Mouse (Mus musculus) heart, embryonic 14.5 days (tissue): ENCODE data around the gene Cog7. TPM values are rescaled to one million over a fixed set of nuclear protein-coding genes. Genes with fewer than 3 reads are reported as not detected.

Experiments used
- ATAC-seq: fragments of 200-750 bp; cut with Nextera tagmentation; 2 replicates; pipeline ENCODE4 v1.8.0; 2017; ENCODE audit warnings: low read depth, moderate TSS enrichment; ENCODE audit not compliant: insufficient number of reproducible peaks, insufficient read depth, low FRiP score
- H3K27ac ChIP-seq, 2 experiments: fragments of 200-500 bp in 1 of 2; fragments of 300-500 bp in 1 of 2; sonication (generic) in 1 of 2; replicated peaks in 1 of 2; 2 replicates each; pipeline ENCODE4 v1.5.1; 2012 to 2014; ENCODE audit warnings: low read depth in 2 of 2, low read length in 2 of 2, control low read depth in 1 of 2, mild to moderate bottlenecking in 1 of 2, mixed read lengths in 1 of 2; ENCODE audit not compliant: control insufficient read depth in 1 of 2, insufficient read depth in 1 of 2
- H3K27me3 ChIP-seq: fragments of 300-500 bp; sonication (generic); 2 replicates; pipeline ENCODE4 v1.6.1; 2014; ENCODE audit warnings: mild to moderate bottlenecking, low read length, control low read depth; ENCODE audit not compliant: control insufficient read depth, insufficient read depth
- H3K36me3 ChIP-seq: fragments of 300-500 bp; sonication (generic); 2 replicates; pipeline ENCODE4 v1.6.1; 2014; ENCODE audit warnings: mild to moderate bottlenecking, control low read depth, low read length, mixed read lengths; ENCODE audit not compliant: control insufficient read depth, insufficient read depth
- H3K4me1 ChIP-seq, 2 experiments: fragments of 200-500 bp in 1 of 2; fragments of 300-500 bp in 1 of 2; sonication (generic) in 1 of 2; 2 replicates each; pipeline ENCODE4 v1.6.1; 2012 to 2014; ENCODE audit warnings: low read length in 2 of 2, control low read depth in 1 of 2, mixed read lengths in 1 of 2; ENCODE audit not compliant: control insufficient read depth in 2 of 2, insufficient read depth in 2 of 2
- H3K4me2 ChIP-seq: fragments of 300-500 bp; sonication (generic); 2 replicates; pipeline ENCODE4 v1.6.1; 2014; ENCODE audit warnings: mild to moderate bottlenecking, low read length
- H3K4me3 ChIP-seq, 2 experiments: fragments of 200-500 bp in 1 of 2; fragments of 300-500 bp in 1 of 2; sonication (generic) in 1 of 2; 2 replicates each; pipeline ENCODE4 v1.5.1; 2012 to 2014; ENCODE audit warnings: low read length in 2 of 2, mild to moderate bottlenecking in 2 of 2, control low read depth in 1 of 2, low read depth in 1 of 2, moderate library complexity in 1 of 2; ENCODE audit not compliant: control insufficient read depth in 1 of 2, insufficient read depth in 1 of 2
- H3K9ac ChIP-seq: fragments of 300-500 bp; sonication (generic); 2 replicates; pipeline ENCODE4 v1.6.1; 2014; ENCODE audit warnings: mild to moderate bottlenecking, low read length
- H3K9me3 ChIP-seq: fragments of 300-500 bp; sonication (generic); 2 replicates; pipeline ENCODE4 v1.6.1; 2016; ENCODE audit warnings: low read length, control low read depth; ENCODE audit not compliant: control insufficient read depth
- WGBS: fragments of 180-500 bp; shearing (Covaris S2); extraction: QIAGEN DNeasy Blood & Tissue Kit; methylation state at CpG from one replicate; pipeline ENCODE4 v1.1.7; 2014; 5-methylcytosine and 5-hydroxymethylcytosine counted together
- polyA plus RNA-seq: library from polyadenylated mRNA; unstranded; fragments of >200 nt; fragmentation: Nextera tagmentation; extraction: Ambion mirVana; gene quantifications from 2 replicates; pipeline ENCODE4 v1.2.1, GENCODE M21; 2014

Cog7 gene
- polyA plus RNA-seq: 18.3 and 19.2 TPM in 2 replicates

- peak; percentile 57; the same call in 1 of the 2 replicates for ATAC-seq
- Histone ChIP-seq H3K4me1 (0 out of 4 replicates have a peak, but pooled peaks cover 0 to 2% of the 10 kb centered on the region in 2 experiments), H3K9ac (peak within 1 kb of the TSS; percentile 88), H3K36me3 (peaks cover 13% of the 10 kb centered on the region; the same call in 1 of the 2 replicates), H3K9me3 (no peaks in the 10 kb centered on the region), H3K27me3 (no peaks in the 10 kb centered on the region), H3K4me2 (peak within 1 kb of the TSS; percentile 69), H3K27ac (no peak within 1 kb of the TSS), H3K4me3 (peak within 1 kb of the TSS; percentile 62 to 85)
- WGBS: under 1% methylated on average over 55 of the region's 55 CpGs
These were observed at the start of gene Cog7 for GRCm38 (mm10) chr7:121981307-121981871. Cog7 (minus strand) TSS chr7:121981711.

GRCm38 (mm10) chr7:122022131-122022530, 40.6 kb upstream of the Cog7 start:
- Histone ChIP-seq H3K4me2 (no peak overlapping the region), H3K9me3 (no peaks in the 10 kb centered on the region), H3K36me3 (0 out of 2 replicates have a peak, but pooled peaks cover 4% of the 10 kb centered on the region), H3K27me3 (no peaks in the 10 kb centered on the region), H3K4me1 (peaks cover 10 to 23% of the 10 kb centered on the region in 2 experiments), H3K4me3 (no peak overlapping the region), H3K9ac (no peak overlapping the region), H3K27ac (no peak overlapping the region)
- no peak for ATAC-seq
- 94% methylated on average over 2 of the region's 2 CpGs for WGBS

- no peaks in the 10 kb centered on the region for H3K27me3 ChIP-seq
These were observed 39.3 kb upstream of the Cog7 start, which contains the start of gene Gga2 for GRCm38 (mm10) chr7:122020667-122021354. Gga2 (minus strand) TSS chr7:122021222.

GRCm38 (mm10) chr7:122020273-122020666, 38.8 kb upstream of the Cog7 start:
- H3K9me3 ChIP-seq: no peaks in the 10 kb centered on the region
- peak; percentile 29; the same call in 1 of the 2 replicates for ATAC-seq
- WGBS: 2% methylated on average over 6 of the region's 6 CpGs

More at GRCm38 (mm10) chr7:122020667-122021354, 39.3 kb upstream of the Cog7 start, which contains the start of gene Gga2:
- peak within 1 kb of the TSS; percentile 72 to 95 for H3K4me3 ChIP-seq
- no peaks in the 10 kb centered on the region for H3K9me3 ChIP-seq
- H3K36me3 ChIP-seq: 0 out of 2 replicates have a peak, but pooled peaks cover 4% of the 10 kb centered on the region
- H3K4me1 ChIP-seq: peaks cover 13 to 28% of the 10 kb centered on the region in 2 experiments
- peak within 1 kb of the TSS; percentile 86 for H3K9ac ChIP-seq
- peak within 1 kb of the TSS; percentile 86 to 92 for H3K27ac ChIP-seq
- peak; percentile 84 for ATAC-seq
- under 1% methylated on average over 50 of the region's 50 CpGs for WGBS
- H3K4me2 ChIP-seq: peak within 1 kb of the TSS; percentile 79

DNA sequence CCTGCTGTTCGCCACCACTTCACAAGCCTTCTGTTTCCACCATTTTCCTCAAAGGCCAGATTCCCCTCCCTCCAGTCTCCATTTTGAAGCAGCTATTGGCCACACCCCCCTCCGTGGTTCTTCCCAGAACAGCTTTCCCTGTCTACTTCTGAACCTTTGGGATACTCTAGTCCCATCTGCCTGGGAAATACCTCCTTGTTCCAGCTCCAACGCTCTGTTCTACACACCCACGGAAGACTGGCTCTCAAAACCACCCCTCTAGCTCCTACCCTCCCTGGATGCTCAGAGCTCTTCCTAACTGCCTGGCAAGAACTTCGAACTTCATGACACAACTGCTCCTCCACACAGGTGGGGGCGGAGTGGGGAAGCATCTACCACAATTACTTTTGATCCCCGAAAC, 37.5 kb upstream of the Cog7 start:
- H3K9ac ChIP-seq: peak overlapping the region; percentile 38; the same call in 1 of the 2 replicates
- no peak for ATAC-seq
- H3K4me3 ChIP-seq: peak overlapping the region in 1 of 2 experiments; percentile 5; a peak in 1 of 4 replicates
- peak overlapping the region; percentile 79 for H3K4me2 ChIP-seq
- peaks cover 27 to 43% of the 10 kb centered on the region in 2 experiments for H3K4me1 ChIP-seq
- H3K36me3 ChIP-seq: 0 out of 2 replicates have a peak, but pooled peaks cover 4% of the 10 kb centered on the region
- H3K9me3 ChIP-seq: no peaks in the 10 kb centered on the region
- no peak overlapping the region for H3K27ac ChIP-seq
- H3K27me3 ChIP-seq: no peaks in the 10 kb centered on the region
- WGBS: 85% methylated on average over 7 of the region's 7 CpGs

More at GRCm38 (mm10) chr7:122020273-122020666, 38.8 kb upstream of the Cog7 start:
- Histone ChIP-seq H3K4me3 (peak overlapping the region; percentile 72 to 95), H3K4me2 (peak overlapping the region; percentile 79), H3K27me3 (no peaks in the 10 kb centered on the region), H3K36me3 (0 out of 2 replicates have a peak, but pooled peaks cover 4% of the 10 kb centered on the region), H3K27ac (peak overlapping the region; percentile 86 to 92), H3K4me1 (peaks cover 19 to 34% of the 10 kb centered on the region in 2 experiments), H3K9ac (peak overlapping the region; percentile 86)

DNA sequence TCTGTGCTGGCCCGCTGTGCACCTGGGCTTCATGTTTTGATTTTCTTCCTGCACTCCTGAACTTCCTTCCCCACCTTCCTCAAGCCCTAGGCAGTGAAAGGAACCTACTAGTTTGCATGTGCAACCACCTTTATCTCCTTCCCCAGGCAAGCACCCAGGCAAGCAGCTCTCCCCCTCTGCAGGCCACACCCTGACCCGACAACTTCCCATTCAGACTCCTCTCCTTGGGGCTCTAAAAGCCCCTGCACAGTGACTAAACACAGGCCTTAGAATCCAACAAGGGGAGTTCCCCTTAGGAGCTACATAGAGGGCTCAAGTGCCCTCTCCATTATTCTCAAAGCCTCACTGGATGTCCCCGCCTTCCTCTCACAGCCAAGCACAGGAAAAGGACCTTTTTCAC, 36.7 kb upstream of the Cog7 start:
- ATAC-seq: no peak
- H3K27ac ChIP-seq: 0 out of 4 replicates have a peak overlapping the region, but pooled peaks of 1 of the 2 experiments have one; percentile 1
- H3K4me3 ChIP-seq: no peak overlapping the region
- peaks cover 27 to 45% of the 10 kb centered on the region in 2 experiments for H3K4me1 ChIP-seq
- H3K27me3 ChIP-seq: no peaks in the 10 kb centered on the region
- no peaks in the 10 kb centered on the region for H3K9me3 ChIP-seq
- peak overlapping the region; percentile 2; the same call in 1 of the 2 replicates for H3K9ac ChIP-seq
- WGBS: 61% methylated on average over 3 of the region's 3 CpGs
- 0 out of 2 replicates have a peak, but pooled peaks cover 4% of the 10 kb centered on the region for H3K36me3 ChIP-seq
- H3K4me2 ChIP-seq: peak overlapping the region; percentile 79; the same call in 1 of the 2 replicates

- peaks cover 20% of the 10 kb centered on the region for H3K36me3 ChIP-seq
- no peaks in the 10 kb centered on the region for H3K9me3 ChIP-seq
- H3K9ac ChIP-seq: peak overlapping the region; percentile 64
- H3K4me3 ChIP-seq: no peak overlapping the region; a peak in 1 of 4 replicates
- no peak for ATAC-seq
- H3K27me3 ChIP-seq: no peaks in the 10 kb centered on the region
- WGBS: 52% methylated on average over 10 of the region's 10 CpGs
- peaks cover 27 to 46% of the 10 kb centered on the region in 2 experiments for H3K4me1 ChIP-seq
- peak overlapping the region in 1 of 2 experiments; percentile 75; a peak in 3 of 4 replicates for H3K27ac ChIP-seq
- peak overlapping the region; percentile 47 for H3K4me2 ChIP-seq
These were observed 34.2 kb upstream of the Cog7 start for GRCm38 (mm10) chr7:122015734-122016133.
